Mouse (Mus musculus) spleen, postnatal 0 days (tissue): ENCODE data around the gene Bcor. TPM values are rescaled to one million over a fixed set of nuclear protein-coding genes. Genes with fewer than 3 reads are reported as not detected.

ENCODE experiments used
- polyA plus RNA-seq: library from polyadenylated mRNA; unstranded; fragments of >200 nt; fragmentation: Nextera tagmentation; extraction: Ambion mirVana; gene quantifications from 2 replicates; pipeline ENCODE4 v1.2.1, GENCODE M21; 2015

Bcor gene
- polyA plus RNA-seq = 6.0 and 7.7 TPM in 2 replicates

DNA sequence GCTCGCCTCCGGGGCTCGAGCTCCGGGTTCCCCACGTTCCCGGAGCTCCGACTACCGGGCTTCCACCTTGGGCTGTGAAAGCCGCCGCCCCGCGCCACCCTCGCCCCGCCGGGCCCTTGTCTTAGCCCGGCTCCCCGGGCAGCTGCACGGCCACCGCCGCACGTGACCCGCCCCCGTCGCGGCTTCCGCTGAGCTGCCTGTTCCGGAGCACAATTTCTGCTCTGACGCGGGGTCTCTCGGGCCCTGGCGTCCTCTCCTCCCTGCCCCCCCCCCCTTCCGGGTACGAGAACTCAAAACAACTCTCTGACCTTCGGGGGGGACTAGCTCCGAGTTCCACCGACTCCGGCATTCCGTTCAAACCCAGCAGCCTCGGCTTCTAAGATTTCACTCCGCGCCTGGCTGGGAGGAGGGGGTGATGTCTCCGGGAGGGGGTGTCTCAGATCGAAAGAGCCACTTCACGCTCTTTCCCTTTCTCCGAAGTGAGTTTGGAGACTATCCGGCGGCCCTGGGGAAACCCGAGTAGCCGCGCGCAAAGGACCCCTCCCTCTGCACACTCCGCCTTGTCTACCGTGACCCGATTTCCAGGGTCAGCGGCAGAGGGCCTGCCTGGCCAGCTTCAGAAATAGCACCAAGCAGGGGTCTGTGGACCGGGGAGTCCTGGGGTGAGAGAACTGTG, at the start of gene Bcor:
Gene Bcor (minus strand): TSS at position 375 of the 676 bp plus-strand sequence.

